Mouse (Mus musculus): Measurements from ENCODE around the gene Wfdc12. TPM values are rescaled to one million over a fixed set of nuclear protein-coding genes. Genes with fewer than 3 reads are reported as not detected.
"Not testable (repeated sequence)": the region's sequence is repeated elsewhere in the genome, so short reads cannot be mapped to it uniquely, and the experiment has no call there.

Wfdc12 gene
- total RNA-seq (2021) = not detected

DNA sequence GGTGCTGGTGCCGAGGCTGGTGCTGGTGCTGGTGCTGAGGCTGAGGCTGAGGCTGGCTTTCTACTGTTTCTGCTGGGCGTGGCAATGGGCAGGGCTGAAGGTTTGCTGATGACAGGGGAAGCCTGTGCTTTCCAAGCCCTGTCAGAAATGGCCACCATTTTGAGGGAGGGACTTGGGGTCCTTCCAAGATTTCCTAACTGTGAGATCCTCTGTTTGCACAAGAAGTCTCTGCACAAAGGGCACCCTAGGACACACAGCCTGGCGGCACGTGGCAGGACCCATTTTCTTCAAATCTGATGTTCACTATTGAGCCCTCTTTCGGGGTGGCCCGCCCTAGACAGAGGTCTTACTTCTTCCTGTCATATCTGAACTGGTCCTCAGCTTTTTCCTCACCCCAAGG is at the start of gene Wfdc12:
Wfdc12 (minus strand) TSS at position 33 of the 400 bp plus-strand sequence.
- DNase-seq = no peak
- intact Hi-C loops (cut with DNase I) = no loop called here

- intact Hi-C loops (cut with DNase I) = no loop called here
- no peak for DNase-seq
Observed at GRCm38 (mm10) chr2:164238366-164238765, 48.0 kb upstream of the Wfdc12 start, which contains the start of gene Svs2. Gene Svs2 (minus strand): TSS chr2:164238466.

GRCm38 (mm10) chr2:164232671-164233070 is 42.3 kb upstream of the Wfdc12 start:
- intact Hi-C loops (cut with DNase I) = no loop called here
- no peak for DNase-seq

GRCm38 (mm10) chr2:164228361-164229070 is 38.1 kb upstream of the Wfdc12 start:
- no peak for DNase-seq
- intact Hi-C loops (cut with DNase I) = no loop called here

- intact Hi-C loops (cut with DNase I) = no loop called here
- DNase-seq = no peak
Observed at GRCm38 (mm10) chr2:164221522-164221921, 31.1 kb upstream of the Wfdc12 start, which contains the start of gene Wfdc15b. Gene Wfdc15b (minus strand): TSS chr2:164221660.

DNA sequence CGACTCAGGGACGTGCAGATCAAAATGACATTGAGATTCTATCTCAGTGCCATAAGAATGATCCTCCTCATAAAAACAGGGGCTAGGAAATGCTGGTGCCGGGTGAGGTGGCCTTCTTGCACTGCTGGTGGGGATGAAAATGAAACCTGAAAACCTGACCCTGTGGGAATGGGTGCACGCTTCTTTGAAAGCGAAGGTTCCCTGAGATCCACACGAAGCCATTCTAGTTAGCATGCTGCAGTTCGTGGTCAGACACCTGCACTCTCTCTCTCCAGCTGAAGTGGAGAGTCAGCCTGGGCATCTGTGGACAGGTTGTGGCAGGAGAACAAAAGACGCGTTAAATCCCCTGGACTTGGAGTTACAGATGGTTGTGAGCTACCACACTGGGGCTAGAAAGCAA is 28.9 kb upstream of the Wfdc12 start:
- intact Hi-C loops (cut with DNase I) = no loop called here
- no peak for DNase-seq

DNA sequence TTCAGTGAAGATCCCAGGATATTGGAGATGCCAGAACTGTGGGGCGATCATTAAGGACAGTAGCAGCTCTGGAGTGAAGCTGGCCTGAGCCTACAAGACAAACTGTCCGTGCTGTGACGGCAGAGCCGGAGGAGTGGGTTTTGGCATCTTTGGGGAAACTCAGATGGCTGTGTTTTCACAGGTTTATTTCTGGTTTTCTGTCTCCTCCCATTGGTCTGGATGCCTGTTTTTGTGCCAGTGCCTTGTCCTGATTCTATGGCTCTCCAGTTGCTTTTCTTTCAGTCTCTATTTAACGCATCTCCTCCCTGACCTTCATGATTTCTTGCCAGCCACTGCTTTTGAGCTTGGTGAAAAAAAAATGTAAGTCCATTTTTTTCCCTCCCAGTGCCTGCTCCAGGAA is 22.3 kb upstream of the Wfdc12 start:
- DNase-seq = no peak
- intact Hi-C loops (cut with DNase I) = no loop called here

GRCm38 (mm10) chr2:164210892-164211291 is 20.5 kb upstream of the Wfdc12 start:
- no peak for DNase-seq
- intact Hi-C loops (cut with DNase I) = no loop called here

DNA sequence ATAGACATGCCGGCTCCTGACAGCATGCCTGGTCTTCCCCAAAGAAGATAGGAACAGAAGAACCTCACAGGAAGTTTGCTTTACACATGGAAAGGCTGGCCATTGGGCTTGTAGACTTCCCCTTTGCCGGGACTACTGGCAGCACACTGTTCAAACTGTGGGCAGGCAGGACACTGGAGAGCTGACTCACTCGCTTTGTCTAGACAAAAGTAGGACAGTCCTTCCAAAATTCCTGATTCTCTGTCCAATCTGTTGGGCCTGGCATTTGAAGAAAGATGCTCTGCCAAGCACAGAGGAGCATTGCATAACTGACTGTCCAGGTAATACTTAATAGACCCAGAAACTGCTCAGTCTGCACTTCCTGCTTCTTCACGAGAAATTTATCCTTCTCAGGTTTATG is 16.3 kb upstream of the Wfdc12 start:
- DNase-seq = no peak
- intact Hi-C loops (cut with DNase I) = no loop called here

GRCm38 (mm10) chr2:164206011-164206410 is 15.6 kb upstream of the Wfdc12 start:
- DNase-seq; intact Hi-C loops (cut with DNase I): not testable (repeated sequence)

- no peak for DNase-seq
- intact Hi-C loops (cut with DNase I) = no loop called here
Observed at GRCm38 (mm10) chr2:164199626-164200327, 9.4 kb upstream of the Wfdc12 start, which contains the start of gene Wfdc15a. Gene Wfdc15a (minus strand): TSS chr2:164200130.

GRCm38 (mm10) chr2:164196700-164196990 is 6.2 kb upstream of the Wfdc12 start:
- intact Hi-C loops (cut with DNase I) = no loop called here
- no peak for DNase-seq

GRCm38 (mm10) chr2:164195971-164196699 is 5.7 kb upstream of the Wfdc12 start:
- intact Hi-C loops (cut with DNase I) = no loop called here
- no peak for DNase-seq

DNA sequence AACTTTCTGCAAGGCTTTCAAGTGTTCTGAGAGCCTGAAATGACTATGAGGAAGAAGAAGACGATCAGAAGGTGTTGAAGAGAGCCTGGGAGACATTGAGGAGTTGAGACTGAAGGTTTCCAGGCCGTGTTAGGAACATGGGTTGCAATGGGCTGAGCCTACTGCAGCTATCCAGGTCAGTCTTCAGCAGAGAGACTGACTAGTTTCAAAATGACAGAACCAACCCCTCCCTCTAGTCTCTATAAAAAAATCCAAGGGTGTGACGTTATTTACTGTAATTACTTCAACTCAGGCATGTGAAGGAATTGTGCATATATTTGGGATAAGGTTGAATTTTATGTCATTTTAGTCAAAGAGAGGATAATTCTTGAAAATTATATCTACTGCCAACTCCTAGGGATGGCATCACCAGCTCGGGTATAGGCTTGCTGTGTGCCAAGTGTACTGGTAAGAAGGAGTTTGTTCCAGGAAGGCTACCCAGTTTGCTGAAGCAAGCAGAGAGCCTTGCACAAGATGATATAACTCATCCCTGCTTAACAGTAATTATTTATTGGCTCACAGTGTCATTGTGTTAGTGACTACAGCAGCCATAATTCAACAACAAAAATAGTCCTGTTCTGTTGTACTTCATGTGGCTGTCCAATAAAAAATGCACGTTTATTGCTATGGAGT is 4.7 kb upstream of the Wfdc12 start:
- no peak for DNase-seq
- intact Hi-C loops (cut with DNase I) = no loop called here

- no peak for DNase-seq
- intact Hi-C loops (cut with DNase I) = no loop called here
Observed at GRCm38 (mm10) chr2:164192279-164192678, 1.9 kb upstream of the Wfdc12 start.

- intact Hi-C loops (cut with DNase I) = loop anchor here (2.0 kb wide), 1 partner anchor 86 kb away; no protein-coding TSS in a partner anchor
- DNase-seq = no peak
Observed at GRCm38 (mm10) chr2:164188722-164189121, 1.7 kb downstream of the Wfdc12 start.

DNA sequence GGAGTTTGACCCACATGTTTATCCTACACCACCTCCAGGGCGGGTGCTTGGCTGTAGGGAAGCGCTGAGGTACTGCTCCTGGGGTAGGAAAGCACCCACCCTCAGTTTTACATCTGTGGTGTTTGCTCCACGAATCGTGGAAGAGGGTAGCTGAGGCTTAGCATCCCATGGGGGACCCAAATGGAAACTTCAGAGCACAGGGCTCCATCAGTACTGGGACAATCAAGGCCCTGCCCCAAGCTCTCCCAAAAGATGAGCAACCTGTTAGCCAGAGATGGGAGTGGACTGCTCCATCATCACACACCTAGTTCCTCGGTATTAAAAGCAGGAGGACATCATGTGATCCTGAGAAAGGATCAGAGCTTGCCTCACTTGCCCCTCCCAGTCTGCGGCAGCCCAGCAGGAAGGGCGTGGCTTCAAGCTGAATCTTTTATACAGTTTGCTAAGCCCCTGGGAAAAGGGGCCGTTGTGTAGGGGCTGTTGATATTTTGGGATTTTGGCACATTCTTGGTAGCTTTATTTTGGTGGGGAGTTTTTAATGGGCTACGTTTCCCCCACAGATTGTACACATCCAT is 6.2 kb downstream of the Wfdc12 start:
- intact Hi-C loops (cut with DNase I) = no loop called here
- DNase-seq = no peak

GRCm38 (mm10) chr2:164183340-164183739 is 7.1 kb downstream of the Wfdc12 start:
- no peak for DNase-seq
- intact Hi-C loops (cut with DNase I) = no loop called here

- no peak for DNase-seq
- intact Hi-C loops (cut with DNase I) = no loop called here
Observed at GRCm38 (mm10) chr2:164182692-164183255, 7.6 kb downstream of the Wfdc12 start, which contains the start of gene Wfdc5. Gene Wfdc5 (minus strand): TSS chr2:164182742.

GRCm38 (mm10) chr2:164180770-164181169 is 9.6 kb downstream of the Wfdc12 start:
- DNase-seq = no peak
- intact Hi-C loops (cut with DNase I) = loop anchor here (2.0 kb wide), 2 partner anchors 46 to 78 kb away; no protein-coding TSS in a partner anchor
